Mouse (Mus musculus) gastrocnemius, adult 2 months (tissue): ENCODE measurements around the gene Snd1. TPM values are rescaled to one million over a fixed set of nuclear protein-coding genes. Genes with fewer than 3 reads are reported as not detected.
"Not testable (repeated sequence)": the region's sequence is repeated elsewhere in the genome, so short reads cannot be mapped to it uniquely, and the experiment has no call there.

Source experiments
- DNase-seq: peaks from one replicate; pipeline ENCODE4 v3.0.0; 2022
- H3K27ac ChIP-seq: fragments of 200-600 bp; 2 replicates; pipeline ENCODE4 v1.8.1; 2022; ENCODE audit warnings: mild to moderate bottlenecking
- H3K4me3 ChIP-seq: fragments of 200-600 bp; 2 replicates; pipeline ENCODE4 v1.8.1; 2022; ENCODE audit warnings: mild to moderate bottlenecking, moderate library complexity
- CTCF ChIP-seq: fragments of 200-600 bp; IDR thresholded peaks from 2 replicates; pipeline ENCODE4 v1.8.1; 2022; ENCODE audit warnings: antibody characterized with exemption, mild to moderate bottlenecking, moderate library complexity
- intact Hi-C: fragments of 180-260 bp; cut with DNase I; formaldehyde crosslinking; loops from one replicate; pipeline ENCODE4 v1.15.1; 2025
- total RNA-seq, 2 experiments: library from RNA; stranded (reverse); gene quantifications; 2 replicates each; pipeline ENCODE4 v1.2.3; 2021

Snd1 gene
- total RNA-seq, 2 experiments from 2014 or later = 40.4 to 41.0 TPM

DNA sequence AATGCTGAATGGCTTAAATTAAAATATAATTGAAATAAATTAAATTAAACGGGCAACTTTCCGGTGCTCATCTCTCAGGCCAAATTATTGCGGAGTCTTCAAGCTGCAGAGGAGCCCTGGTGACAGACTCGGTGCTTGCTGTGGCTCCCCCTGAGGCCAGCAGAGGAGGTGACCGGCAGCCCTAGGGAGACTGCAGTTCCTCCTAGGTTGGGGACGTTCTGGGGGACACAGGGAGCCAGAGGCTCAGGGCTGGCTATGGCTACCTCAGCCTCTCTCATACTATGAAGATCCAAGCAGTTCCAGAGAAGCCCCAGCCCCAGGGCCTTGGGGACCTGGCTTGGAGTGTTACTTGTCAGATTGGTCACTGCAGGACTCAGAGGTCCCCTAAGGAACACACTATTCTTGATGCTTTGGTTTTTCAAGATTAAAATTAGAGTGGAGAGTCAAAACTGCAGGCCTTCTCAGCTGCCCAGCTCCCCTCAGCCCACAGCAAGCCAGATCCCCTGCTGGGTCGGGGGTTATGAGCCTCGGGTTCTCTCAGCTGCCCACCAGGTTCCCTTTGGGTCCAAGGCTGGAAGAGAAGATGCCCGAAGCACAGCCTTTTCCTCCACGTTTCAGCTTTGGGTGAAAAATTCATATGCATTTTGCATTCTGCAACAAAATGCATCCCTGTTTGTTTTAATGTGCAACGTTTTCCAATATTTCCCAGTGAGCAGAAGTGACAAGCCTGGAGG is 448.3 kb downstream of the Snd1 start:
- TF ChIP-seq CTCF = no peak
- H3K4me3 ChIP-seq = no peak overlapping the region
- intact Hi-C loops = no loop called here

DNA sequence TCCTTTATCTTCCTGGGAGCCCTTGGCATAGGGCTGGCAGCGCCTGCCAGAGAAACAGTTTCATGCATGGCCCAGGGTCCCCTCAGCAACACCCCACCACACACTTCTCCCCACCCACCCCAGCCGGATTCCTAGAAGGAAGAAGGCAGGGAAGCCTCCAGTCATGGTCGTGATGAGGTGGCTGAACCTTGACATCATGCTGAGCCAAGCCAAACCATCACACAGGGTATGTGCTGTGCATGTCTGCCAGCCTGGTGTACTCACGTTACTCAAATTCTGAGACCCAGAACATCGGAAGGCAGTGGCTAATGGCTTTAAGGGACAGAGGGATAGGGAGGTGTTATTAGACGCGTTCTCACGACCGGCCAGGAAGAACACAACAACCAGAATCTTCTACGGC is 448.9 kb downstream of the Snd1 start:
- no peak for DNase-seq
- H3K27ac ChIP-seq = no peak overlapping the region
- TF ChIP-seq CTCF = no peak
- no peak overlapping the region for H3K4me3 ChIP-seq
- intact Hi-C loops = no loop called here

More for the DNA sequence above, 448.3 kb downstream of the Snd1 start:
- no peak for DNase-seq
- no peak overlapping the region for H3K27ac ChIP-seq

DNA sequence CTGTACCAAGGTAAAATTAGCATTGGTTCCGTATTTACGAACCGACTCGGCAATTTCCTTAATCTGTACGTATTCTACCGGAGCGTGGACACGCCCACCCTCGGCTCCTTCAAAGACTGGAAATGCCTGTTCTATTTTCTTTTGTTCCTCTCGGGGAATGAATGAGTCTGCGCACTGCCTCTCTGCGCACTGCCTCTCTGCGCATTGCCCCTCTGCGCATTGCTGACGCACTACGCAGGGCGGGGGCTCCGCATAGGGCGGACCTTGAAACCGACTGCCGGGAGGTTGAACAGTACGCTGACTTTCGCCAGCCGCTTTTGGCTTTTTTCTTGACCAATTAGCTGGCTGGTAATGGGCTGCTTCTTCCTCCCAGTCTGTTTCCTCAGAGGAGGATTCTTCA is 453.0 kb downstream of the Snd1 start:
- H3K27ac ChIP-seq, intact Hi-C loops, DNase-seq, H3K4me3 ChIP-seq: not testable (repeated sequence)

DNA sequence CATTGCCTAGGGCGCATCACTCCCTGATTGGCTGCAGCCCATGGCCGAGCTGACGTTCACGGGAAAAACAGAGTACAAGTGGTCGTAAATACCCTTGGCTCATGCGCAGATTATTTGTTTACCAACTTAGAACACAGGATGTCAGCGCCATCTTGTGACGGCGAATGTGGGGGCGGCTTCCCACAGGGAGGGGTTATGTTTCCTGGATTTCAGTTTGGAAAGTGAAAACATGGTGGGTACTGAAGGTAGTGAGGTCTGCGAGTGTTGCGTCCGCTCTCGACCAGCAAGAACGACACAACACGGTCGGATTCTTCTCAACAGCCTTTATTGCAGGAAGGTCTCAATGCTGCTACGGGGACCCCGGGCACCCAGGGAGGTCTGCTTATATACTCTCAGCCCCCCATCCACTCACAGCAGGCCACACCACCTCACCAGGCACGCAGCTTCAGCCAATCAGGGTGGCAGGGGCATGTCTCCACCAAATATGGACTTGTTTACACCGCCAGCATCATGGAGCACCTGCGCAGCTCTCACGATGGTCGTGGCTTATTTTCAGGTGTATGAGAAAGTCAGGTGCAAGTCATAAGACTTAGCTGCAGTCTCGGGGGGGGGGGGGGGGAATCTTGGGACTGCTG is 454.3 kb downstream of the Snd1 start:
- H3K27ac ChIP-seq, DNase-seq, H3K4me3 ChIP-seq, intact Hi-C loops: not testable (repeated sequence)

DNA sequence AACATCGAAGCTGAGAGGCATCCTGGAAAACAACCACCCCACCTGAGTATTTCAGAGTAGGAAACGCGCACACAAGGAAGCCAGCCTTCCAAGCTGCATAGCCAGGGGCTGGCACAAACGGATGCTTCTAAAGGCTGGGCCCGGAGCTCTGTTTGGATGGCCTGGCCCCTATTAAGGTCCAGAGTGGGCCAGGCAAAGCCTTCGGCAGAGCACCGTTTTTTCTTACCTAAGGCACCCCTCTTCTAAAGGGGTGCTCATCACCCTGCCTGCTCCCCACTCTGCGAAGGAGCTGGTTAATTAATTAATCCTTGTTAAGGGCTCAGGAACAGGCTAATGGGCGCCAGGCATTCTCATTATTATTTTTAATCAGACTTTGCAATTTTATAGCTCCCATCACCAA is 456.3 kb downstream of the Snd1 start:
- intact Hi-C loops = no loop called here
- no peak overlapping the region for H3K27ac ChIP-seq
- no peak overlapping the region for H3K4me3 ChIP-seq
- no peak for TF ChIP-seq CTCF
- no peak for DNase-seq

DNA sequence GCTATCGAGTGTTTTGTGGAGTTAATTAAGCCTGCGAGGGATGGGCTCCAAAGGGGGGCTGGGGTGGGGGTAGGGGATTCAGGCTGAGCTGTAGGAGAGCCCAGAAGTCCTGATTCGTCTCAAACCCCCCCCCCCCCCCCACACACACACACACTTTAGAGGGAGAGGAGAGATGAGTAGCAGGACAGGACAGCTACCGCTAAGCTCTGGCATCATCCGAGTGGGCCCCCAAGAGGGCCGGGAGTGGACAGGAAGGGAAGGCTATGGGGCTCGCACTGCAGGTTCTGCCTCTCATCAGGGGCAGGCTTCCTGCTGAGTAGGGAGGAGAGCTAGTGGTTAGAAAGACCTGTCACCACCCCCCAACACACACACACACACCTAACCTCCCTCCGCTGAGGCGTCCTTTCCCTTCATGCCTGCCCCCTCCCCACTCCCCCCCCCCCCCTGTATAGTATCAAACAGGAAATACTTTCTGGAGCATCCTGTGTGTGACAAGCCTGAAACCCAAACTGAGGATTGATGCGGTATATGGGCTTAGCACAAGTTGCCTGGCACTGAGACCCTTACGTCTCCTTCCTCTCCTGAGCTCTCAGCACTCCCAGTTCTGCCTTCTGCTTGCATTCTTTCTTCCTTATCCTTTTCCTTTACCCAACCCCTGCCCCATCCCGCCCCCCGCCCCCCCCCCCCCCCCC is 456.8 kb downstream of the Snd1 start:
- intact Hi-C loops = no loop called here
- Histone ChIP-seq H3K4me3 (peak overlapping the region; percentile 28; the same call in 1 of the 2 replicates), H3K27ac (no peak overlapping the region)
- no peak for DNase-seq
- TF ChIP-seq CTCF = no peak

DNA sequence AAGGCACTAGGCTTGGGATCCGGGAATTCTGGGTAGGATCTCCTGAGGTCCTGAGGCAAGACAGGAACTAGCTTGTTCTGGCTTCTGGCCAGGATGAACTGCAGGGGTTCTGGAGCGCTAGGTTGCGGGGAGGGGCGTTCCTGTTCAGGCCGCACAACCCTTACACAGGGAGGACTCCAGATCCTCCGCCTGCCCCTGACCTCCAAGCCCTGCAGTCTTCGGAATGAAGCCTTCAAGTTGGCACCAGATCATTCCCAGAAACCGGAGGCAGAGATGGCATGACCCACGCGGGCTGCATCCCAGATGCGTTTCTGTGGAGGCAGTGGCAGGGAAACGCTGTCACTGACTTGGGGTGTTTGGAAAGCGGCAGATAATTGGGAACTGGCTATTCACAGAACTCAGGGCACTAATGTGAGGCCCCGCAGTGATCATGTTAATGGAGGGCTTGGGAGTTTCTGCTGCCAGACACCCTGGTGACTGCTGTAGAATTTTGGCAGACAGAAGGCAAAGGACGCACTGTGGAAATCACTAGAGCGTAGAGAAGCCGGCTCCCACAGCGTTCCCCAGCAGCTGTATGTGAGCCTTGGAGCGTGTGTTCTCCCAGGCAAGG is 457.5 kb downstream of the Snd1 start:
- Histone ChIP-seq H3K4me3 (peak overlapping the region; percentile 28), H3K27ac (no peak overlapping the region)
- intact Hi-C loops = no loop called here
- DNase-seq = no peak
- TF ChIP-seq CTCF = no peak

DNA sequence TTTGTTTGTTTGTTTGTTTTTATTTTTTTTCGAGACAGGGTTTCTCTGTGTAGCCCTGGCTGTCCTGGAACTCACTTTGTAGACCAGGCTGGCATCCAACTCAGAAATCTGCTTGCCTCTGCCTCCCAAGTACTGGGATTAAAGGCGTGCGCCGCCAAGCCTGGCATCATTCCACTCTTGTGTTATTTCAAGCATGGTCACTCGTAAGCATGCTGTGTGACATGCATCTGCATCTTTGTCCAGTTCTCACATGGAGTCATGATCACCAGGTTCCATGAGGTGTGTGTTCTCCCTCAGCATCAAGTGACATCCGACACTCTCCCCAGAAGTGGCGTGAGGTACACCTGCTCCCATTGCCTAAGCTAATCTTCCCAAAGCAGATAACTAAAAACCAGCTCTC is 460.8 kb downstream of the Snd1 start:
- DNase-seq = no peak
- intact Hi-C loops = no loop called here
- Histone ChIP-seq H3K4me3 (no peak overlapping the region), H3K27ac (no peak overlapping the region)
- no peak for TF ChIP-seq CTCF

DNA sequence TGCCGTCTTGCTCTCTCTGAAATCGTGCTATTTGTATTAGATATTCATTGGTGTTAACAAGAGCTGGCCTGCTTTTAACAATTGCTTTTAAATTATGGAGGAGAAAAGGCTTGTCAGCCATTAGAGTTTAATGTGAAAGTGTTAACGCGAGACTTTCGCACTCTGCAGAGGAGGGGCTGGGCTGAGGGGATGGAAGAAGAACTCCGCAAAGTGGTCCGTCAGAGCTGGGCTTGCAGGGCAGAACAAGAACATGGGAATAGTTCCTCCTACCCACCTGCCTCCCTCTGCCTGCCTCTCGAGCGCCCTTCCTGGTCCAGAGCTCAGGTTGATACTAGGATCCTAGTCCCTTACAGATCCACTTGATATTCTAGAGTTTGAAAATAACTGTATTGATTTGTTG is 472.3 kb downstream of the Snd1 start:
- H3K27ac ChIP-seq = no peak overlapping the region
- DNase-seq = no peak
- no peak for TF ChIP-seq CTCF
- intact Hi-C loops = no loop called here
- no peak overlapping the region for H3K4me3 ChIP-seq

DNA sequence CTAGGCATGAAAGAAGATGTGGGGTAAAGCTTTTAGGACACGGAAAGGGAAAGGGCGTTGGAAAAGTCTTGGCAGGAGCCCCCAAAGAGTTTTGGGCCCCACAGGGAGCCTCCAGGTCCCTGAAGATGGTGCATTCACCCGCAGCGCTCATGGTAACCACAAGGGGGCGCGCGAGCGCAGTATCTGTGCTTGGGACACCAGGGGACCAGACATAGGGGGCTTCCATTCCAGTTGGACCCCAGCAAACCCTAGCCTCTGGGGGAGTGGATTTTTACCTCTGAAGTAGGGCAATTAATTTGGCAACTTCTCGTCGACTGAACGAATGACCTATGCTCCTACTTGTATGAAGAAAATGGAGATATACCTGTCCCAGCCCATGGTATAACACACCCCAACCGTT is 474.3 kb downstream of the Snd1 start:
- DNase-seq = peak; percentile 76
- peak; percentile 88 for TF ChIP-seq CTCF
- H3K27ac ChIP-seq = no peak overlapping the region
- intact Hi-C loops = loop anchor here (1.0 kb wide), 1 partner anchor 75 kb away; no protein-coding TSS in a partner anchor
- no peak overlapping the region for H3K4me3 ChIP-seq

DNA sequence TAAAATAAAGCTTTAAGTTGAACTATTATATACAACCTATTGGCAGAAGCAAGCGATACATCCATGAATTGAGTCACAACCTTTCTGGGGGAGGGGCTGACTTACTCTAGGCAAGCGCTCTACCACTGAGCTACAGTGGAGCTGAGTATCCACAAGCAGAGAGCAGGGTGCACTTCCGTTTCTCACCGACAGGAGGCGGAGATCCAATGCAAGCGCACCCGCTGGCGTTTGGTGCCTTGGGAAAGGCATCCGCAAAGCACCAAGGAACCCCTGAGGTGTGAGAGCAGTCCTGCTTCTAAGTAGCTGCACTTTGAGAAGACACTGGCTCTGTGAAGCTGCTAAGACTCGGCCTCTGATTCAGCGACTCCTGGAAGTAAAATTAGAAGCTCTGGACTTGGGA is 480.6 kb downstream of the Snd1 start:
- peak; percentile 61 for DNase-seq
- peak; percentile 67 for TF ChIP-seq CTCF
- H3K27ac ChIP-seq = no peak overlapping the region
- H3K4me3 ChIP-seq = no peak overlapping the region
- intact Hi-C loops = no loop called here

DNA sequence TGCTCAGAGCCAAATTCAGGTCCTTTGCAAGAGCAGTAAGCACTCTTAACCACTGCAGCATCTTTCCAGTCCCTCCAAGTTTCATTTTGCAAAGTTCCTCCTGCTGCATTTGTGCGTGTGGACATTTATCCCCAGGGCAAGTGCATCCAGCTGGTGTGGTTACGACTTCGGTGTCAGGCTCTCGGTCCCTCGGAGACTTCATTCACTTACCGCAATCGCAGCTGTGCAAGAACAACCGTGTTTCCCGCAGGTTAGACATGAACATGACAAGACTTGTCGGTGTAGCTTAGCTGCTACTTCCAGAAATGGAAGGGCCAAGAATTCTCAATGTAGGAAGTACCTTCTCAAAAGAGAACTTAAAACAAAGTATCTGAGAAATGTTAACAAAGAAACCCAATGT is 482.5 kb downstream of the Snd1 start:
- no peak for TF ChIP-seq CTCF
- Histone ChIP-seq H3K4me3 (no peak overlapping the region), H3K27ac (no peak overlapping the region)
- DNase-seq = no peak
- intact Hi-C loops = no loop called here

DNA sequence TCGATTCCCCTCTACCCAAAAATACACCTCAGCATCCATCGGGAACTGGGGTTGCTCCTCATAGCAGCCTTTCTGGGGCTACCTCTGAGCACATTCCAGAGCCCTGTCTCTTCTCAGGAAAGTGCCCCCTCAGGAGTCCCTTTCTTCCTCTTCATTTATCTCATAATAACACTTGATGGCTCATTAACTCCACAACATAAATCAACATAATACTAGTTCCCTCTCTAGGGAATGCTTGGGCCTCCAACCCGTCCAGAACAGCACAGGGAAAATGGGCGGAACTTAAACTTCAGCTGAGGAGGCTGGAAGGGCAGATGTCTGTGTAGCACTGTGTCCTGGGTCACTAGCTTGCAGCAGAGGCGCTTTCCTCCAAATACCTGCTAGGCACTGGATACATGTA is 488.2 kb downstream of the Snd1 start:
- Histone ChIP-seq H3K4me3 (no peak overlapping the region), H3K27ac (no peak overlapping the region)
- no peak for DNase-seq
- TF ChIP-seq CTCF = no peak
- intact Hi-C loops = no loop called here
